Mouse (Mus musculus) neutrophil, adult 5-6 weeks (primary cell): ENCODE measurements around the gene Ndufs6. TPM values are rescaled to one million over a fixed set of nuclear protein-coding genes. Genes with fewer than 3 reads are reported as not detected.

Experiments
- ATAC-seq: fragments of 151-379, 151-347 bp; 2 replicates; pipeline ENCODE4 v1.8.0; 2017; ENCODE audit warnings: mild to moderate bottlenecking, moderate TSS enrichment; ENCODE audit not compliant: insufficient number of reproducible peaks, poor library complexity, low FRiP score, severe bottlenecking; ENCODE audit errors: extremely low read depth
- total RNA-seq: library from RNA; stranded (forward); fragments of 200-1000 nt; gene quantifications from 2 replicates; pipeline ENCODE4 v1.2.3, GENCODE M21; 2017

The Ndufs6 gene
- 23.0 and 28.1 TPM in 2 replicates for total RNA-seq

DNA sequence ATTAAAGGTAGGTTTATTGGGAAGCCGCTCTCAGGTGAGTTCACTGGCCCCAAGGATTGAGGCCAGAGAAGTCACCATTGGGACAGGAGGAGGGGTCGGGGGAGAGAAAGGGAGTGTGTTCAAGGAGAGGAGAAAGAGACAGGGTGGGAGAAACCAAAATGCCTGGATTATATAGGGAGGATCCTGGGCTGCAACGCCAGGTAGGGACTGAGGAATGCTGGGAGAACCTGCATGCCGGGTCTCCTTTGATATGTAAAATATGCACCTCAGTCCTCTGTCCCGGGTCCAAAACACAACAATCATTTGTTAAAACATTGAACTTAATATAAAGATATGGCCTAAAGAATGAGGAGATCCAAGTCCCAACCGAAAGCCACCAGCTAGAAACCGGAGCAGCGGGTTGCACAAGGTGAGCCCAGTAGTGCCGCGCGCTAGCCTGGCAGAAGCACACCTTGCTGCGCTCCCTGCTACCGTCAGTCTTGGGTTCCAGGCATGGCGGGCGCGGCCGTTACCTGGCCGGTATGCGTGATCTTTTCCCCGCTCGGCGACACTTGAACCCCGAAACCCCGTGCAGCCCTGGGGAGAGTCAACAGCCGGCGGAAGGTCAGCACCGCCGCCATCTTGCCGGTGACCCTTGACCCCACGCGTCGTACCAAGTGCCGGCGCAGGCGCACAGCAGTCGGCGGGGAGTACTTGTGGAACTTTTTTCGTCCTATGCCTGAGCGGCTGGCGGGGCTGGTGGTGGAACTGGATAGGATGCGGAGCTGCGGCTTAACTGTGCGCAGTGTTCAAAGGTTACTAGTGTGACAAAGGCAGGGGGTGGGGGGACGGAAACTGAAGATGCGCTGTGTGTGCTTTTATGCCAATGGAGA, at the start of gene Ndufs6, which contains the start of gene Mrpl36:
Gene Ndufs6 (minus strand): TSS at position 716 of the 872 bp plus-strand sequence.
Gene Mrpl36 (plus strand): TSS at position 687 of the 872 bp plus-strand sequence.
- ATAC-seq, result peak; percentile 86

DNA sequence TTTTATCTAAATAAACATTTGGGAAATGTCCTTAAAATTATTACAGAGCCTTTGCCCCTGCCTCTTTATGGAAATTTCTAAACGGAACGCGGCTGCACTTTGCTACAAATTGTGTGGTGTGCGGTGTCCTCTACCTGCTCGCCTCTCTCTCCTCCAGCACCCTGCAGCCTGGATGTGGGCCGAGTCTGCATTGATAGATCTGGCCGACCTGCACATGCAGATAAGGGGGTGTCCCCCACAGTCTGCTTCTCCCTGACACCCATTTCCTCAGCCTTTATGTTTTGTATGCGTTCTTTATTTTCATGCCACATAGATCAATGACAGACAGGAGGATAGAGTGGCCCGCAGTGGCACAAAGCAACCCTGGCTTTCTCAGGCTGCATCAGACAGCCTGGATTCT, 49.3 kb upstream of the Ndufs6 start:
- ATAC-seq, result no peak

DNA sequence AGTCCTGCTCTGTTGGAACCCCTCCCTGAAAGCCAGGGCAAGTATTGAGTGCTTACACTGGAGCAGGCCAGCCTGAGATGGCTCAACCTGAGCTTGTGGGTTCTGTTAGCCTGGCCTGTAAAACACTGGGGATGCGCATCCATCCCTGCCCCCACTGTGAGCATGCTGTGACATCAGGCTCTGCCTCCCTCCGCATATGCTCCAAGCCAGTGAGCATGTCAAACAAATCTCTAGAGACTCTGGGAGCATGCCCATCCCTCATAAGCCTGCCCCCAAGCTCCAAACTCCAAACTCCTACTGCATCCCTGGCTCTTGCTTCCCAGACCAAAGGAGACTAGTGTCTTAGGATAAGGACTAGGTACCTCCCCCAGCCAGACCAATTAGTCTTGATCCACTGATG, 46.3 kb upstream of the Ndufs6 start:
- ATAC-seq, result no peak

DNA sequence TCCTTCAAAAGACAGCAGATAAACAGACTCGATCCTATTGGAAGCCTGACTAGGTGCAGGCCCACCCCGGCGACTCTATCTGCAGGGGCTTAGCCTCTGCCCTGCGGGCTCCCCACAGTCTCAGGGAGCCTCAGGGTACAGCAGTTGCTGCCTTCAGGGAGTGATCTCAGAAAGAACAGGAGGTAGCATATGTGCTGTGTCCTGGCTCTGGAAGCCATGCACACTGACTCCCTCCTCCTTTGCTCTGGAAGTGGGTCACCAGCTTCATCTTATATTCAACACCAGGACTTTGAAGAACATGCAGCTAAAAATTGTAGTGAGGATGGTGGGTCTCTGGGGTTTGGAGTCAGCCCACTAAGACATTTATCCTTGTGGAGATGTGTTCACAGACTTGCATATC, 45.0 kb upstream of the Ndufs6 start:
- no peak for ATAC-seq

- ATAC-seq, result no peak
Measured at GRCm38 (mm10) chr13:73357106-73357505, 28.8 kb upstream of the Ndufs6 start.

DNA sequence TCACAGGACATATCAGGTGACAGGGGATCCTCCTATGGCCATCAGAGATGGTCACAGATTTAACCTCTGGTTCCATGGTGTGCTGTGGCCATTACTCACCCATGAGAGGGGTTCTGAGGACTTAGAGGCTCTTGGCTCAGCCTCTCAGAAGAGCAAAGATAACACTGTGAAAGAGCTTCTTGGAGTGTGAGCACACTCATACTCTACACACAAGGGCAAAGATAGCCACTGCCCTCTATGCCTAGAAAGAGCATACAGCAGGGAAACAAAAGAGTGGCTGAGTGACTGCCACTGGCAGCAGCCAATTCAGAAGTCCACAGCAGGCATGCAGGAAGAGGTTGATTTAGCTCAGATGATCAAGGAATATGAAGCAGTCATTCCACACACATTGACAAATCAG, 24.1 kb upstream of the Ndufs6 start:
- no peak for ATAC-seq

DNA sequence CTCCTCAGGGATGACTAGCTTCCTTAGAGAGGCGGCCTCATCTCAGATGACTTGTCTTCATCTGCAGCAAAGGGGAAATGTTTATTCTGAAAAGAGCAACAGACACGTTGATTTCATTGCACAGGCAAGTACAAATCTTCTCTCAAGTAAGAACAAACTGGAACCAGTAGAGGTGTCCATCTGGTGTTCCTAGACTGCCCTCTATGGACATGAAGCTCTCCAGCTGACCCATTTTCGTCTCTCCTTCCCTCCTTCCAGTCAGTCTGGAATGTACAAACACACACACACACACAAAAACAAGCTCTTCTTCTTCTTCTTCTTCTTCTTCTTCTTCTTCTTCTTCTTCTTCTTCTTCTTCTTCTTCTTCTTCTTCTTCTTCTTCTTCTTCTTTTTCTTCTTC, 23.6 kb upstream of the Ndufs6 start:
- ATAC-seq, result no peak

GRCm38 (mm10) chr13:73350741-73351140, 22.4 kb upstream of the Ndufs6 start:
- ATAC-seq, result no peak

- no peak for ATAC-seq
Measured at GRCm38 (mm10) chr13:73347922-73348650, 19.7 kb upstream of the Ndufs6 start.

DNA sequence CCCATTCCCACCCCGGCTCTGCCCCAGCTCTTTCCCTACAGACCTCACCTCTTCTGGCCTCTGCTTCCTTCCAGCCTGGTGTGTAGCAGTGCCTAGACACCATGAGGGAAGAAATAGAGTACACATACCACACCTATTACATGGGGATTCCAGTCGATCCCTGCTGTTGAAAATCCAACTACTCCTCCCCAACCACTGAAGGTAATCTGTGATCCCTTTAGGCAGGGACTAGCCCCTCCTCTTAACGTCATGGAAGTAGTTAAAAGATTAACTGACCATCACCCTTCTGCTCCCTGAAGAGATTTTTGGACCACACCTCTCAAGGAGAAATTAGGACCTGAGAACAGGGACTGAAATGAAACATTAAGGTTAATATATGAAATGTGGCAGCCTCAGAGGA, 18.8 kb upstream of the Ndufs6 start:
- ATAC-seq, result no peak

DNA sequence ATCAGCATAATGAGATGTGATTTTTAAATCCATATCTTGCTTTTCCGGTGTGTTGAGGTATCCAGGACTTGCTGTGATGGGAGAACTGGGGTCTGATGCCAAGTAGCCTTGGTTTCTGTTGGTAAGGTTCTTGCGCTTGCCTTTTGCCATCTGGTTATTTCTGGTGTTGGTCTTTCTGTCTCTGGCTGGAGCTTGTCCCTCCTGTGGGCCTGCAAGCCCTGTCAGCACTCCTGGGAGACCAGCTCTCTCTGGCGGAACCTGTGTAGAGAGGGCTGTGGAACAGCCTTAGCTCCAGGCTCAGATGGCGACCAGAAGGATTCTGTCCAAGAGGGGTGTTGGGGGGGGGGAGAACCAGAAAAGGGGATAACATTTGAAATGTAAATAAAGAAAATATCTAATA, 18.4 kb upstream of the Ndufs6 start:
- no peak for ATAC-seq

- ATAC-seq, result no peak
Measured at GRCm38 (mm10) chr13:73346131-73346530, 17.8 kb upstream of the Ndufs6 start.

- no peak for ATAC-seq
Measured at GRCm38 (mm10) chr13:73345102-73345890, 17.0 kb upstream of the Ndufs6 start.

DNA sequence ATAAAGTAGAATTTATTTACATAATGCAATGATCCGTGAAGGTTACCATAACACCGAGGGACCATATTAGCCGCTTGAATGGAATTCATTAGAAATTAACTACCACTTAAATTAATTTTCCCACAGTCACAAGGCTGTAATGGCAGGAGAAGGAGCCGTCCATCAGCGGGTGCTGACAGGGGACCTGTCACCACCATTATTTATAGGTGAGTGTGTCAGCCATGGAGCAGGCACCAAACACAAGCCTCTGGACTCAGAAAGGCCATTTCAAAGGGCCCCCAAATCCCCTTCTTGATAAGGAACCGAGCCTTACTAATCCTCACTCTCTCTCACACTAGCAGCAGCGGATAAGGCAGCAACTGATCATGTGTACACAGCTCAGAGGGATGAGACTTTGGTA, 8.4 kb upstream of the Ndufs6 start:
- no peak for ATAC-seq

GRCm38 (mm10) chr13:73331736-73332135, 3.4 kb upstream of the Ndufs6 start:
- no peak for ATAC-seq

DNA sequence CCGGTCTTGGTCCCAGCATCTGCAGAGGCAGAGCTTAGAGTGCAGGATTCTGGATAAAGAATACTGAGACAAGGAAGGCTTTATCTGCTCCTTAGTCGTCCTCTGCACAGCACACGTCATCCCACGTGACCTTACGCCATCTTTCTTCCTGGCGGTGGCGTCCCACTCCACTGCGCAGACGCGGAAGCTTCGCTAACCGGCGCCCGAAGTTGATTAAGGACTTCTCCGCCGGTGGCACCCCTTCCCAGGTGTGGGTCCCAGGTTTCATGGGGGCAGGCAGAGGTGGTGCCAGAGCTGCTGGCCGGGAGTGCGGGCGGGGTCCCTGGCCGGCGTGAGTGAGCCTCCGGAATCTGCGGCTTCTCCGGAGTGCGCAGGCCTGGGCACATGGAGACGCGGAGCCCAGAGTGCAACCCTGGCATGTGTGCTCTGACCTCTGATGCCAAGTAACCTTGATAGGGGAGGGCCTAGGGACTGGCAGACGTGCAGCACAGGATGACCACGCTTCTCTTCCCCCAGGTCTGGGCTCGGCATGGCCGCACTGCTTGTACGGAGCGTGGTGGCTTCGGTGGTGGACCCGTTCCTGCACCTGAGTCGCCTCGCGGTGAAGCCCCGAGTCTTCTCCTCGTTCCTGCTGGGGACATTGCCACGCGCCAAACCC, 2.6 kb upstream of the Ndufs6 start:
- peak; percentile 66 for ATAC-seq

GRCm38 (mm10) chr13:73323406-73323805, 4.9 kb downstream of the Ndufs6 start:
- no peak for ATAC-seq

GRCm38 (mm10) chr13:73322626-73323025, 5.7 kb downstream of the Ndufs6 start:
- ATAC-seq, result no peak

- ATAC-seq, result no peak
Measured at GRCm38 (mm10) chr13:73320048-73320447, 8.3 kb downstream of the Ndufs6 start.
